Mouse (Mus musculus): ENCODE data around the gene Hivep3. TPM values are rescaled to one million over a fixed set of nuclear protein-coding genes. Genes with fewer than 3 reads are reported as not detected.

Gene Hivep3
- total RNA-seq, 2 experiments from 2014 or later = 0.15 to 2.1 TPM

GRCm38 (mm10) chr4:119932549-119933257 lies 199.1 kb downstream of the Hivep3 start:
- no peak for ATAC-seq (replicated peaks; ENCODE audit: low FRiP score, poor library complexity, severe bottlenecking)

GRCm38 (mm10) chr4:119934901-119935300 lies 201.3 kb downstream of the Hivep3 start:
- no peak for ATAC-seq (replicated peaks; ENCODE audit: low FRiP score, poor library complexity, severe bottlenecking)

- no peak for ATAC-seq (replicated peaks; ENCODE audit: low FRiP score, poor library complexity, severe bottlenecking)
Observed at GRCm38 (mm10) chr4:119937876-119938275, 204.3 kb downstream of the Hivep3 start.

GRCm38 (mm10) chr4:119938518-119938917 lies 204.9 kb downstream of the Hivep3 start:
- no peak for ATAC-seq (replicated peaks; ENCODE audit: low FRiP score, poor library complexity, severe bottlenecking)

GRCm38 (mm10) chr4:119939786-119940185 lies 206.2 kb downstream of the Hivep3 start:
- ATAC-seq (replicated peaks; ENCODE audit: low FRiP score, poor library complexity, severe bottlenecking) = no peak

- no peak for ATAC-seq (replicated peaks; ENCODE audit: low FRiP score, poor library complexity, severe bottlenecking)
Observed at GRCm38 (mm10) chr4:119946224-119946887, 212.8 kb downstream of the Hivep3 start.

- no peak for ATAC-seq (replicated peaks; ENCODE audit: low FRiP score, poor library complexity, severe bottlenecking)
Observed at GRCm38 (mm10) chr4:119947232-119948162, 213.9 kb downstream of the Hivep3 start.

GRCm38 (mm10) chr4:119948406-119948805 lies 214.8 kb downstream of the Hivep3 start:
- no peak for ATAC-seq (replicated peaks; ENCODE audit: low FRiP score, poor library complexity, severe bottlenecking)

GRCm38 (mm10) chr4:119948922-119949614 lies 215.5 kb downstream of the Hivep3 start:
- ATAC-seq (replicated peaks; ENCODE audit: low FRiP score, poor library complexity, severe bottlenecking) = no peak

GRCm38 (mm10) chr4:119950181-119950580 lies 216.6 kb downstream of the Hivep3 start:
- ATAC-seq (replicated peaks; ENCODE audit: low FRiP score, poor library complexity, severe bottlenecking) = no peak

- no peak for ATAC-seq (replicated peaks; ENCODE audit: low FRiP score, poor library complexity, severe bottlenecking)
Observed at GRCm38 (mm10) chr4:119951081-119951480, 217.5 kb downstream of the Hivep3 start.

GRCm38 (mm10) chr4:119955008-119955407 lies 221.4 kb downstream of the Hivep3 start:
- no peak for ATAC-seq (replicated peaks; ENCODE audit: low FRiP score, poor library complexity, severe bottlenecking)

GRCm38 (mm10) chr4:119957970-119958369 lies 224.4 kb downstream of the Hivep3 start:
- ATAC-seq (replicated peaks; ENCODE audit: low FRiP score, poor library complexity, severe bottlenecking) = no peak

- ATAC-seq (replicated peaks; ENCODE audit: low FRiP score, poor library complexity, severe bottlenecking) = no peak
Observed at GRCm38 (mm10) chr4:119959293-119959692, 225.7 kb downstream of the Hivep3 start.

GRCm38 (mm10) chr4:119959873-119960272 lies 226.3 kb downstream of the Hivep3 start:
- ATAC-seq (replicated peaks; ENCODE audit: low FRiP score, poor library complexity, severe bottlenecking) = no peak

- no peak for ATAC-seq (replicated peaks; ENCODE audit: low FRiP score, poor library complexity, severe bottlenecking)
Observed at GRCm38 (mm10) chr4:119960523-119960922, 226.9 kb downstream of the Hivep3 start.

GRCm38 (mm10) chr4:119961164-119961563 lies 227.6 kb downstream of the Hivep3 start:
- ATAC-seq (replicated peaks; ENCODE audit: low FRiP score, poor library complexity, severe bottlenecking) = no peak

- no peak for ATAC-seq (replicated peaks; ENCODE audit: low FRiP score, poor library complexity, severe bottlenecking)
Observed at GRCm38 (mm10) chr4:119962066-119962465, 228.5 kb downstream of the Hivep3 start.

GRCm38 (mm10) chr4:119966105-119967072 lies 232.8 kb downstream of the Hivep3 start:
- no peak for ATAC-seq (replicated peaks; ENCODE audit: low FRiP score, poor library complexity, severe bottlenecking)

Measured in erythroid progenitor cell, adult 5-6 weeks (primary cell).